Mouse (Mus musculus) spleen, adult 2 months (tissue): Measurements from ENCODE around the gene Gm21958. TPM values are rescaled to one million over a fixed set of nuclear protein-coding genes. Genes with fewer than 3 reads are reported as not detected.

Source experiments
- DNase-seq, 2 experiments: peaks; one replicate each; pipeline versions ENCODE4 v3.0.0 to v3.0.0-alpha.2; 2012 to 2021; ENCODE audit warnings: low spot score in 2 of 2, low read depth in 1 of 2
- H3K27ac ChIP-seq: fragments of 200-500 bp; 2 replicates; pipeline ENCODE4 v1.5.1; 2012; ENCODE audit warnings: low read length, inconsistent platforms; ENCODE audit not compliant: insufficient read depth
- H3K27me3 ChIP-seq: fragments of 200-500 bp; 2 replicates; pipeline ENCODE4 v1.6.1; 2012; ENCODE audit warnings: mild to moderate bottlenecking, moderate library complexity, low read length, inconsistent platforms; ENCODE audit not compliant: control insufficient read depth, insufficient read depth
- H3K36me3 ChIP-seq: fragments of 200-500 bp; 2 replicates; pipeline ENCODE4 v1.6.1; 2012; ENCODE audit warnings: mild to moderate bottlenecking, low read length, inconsistent platforms; ENCODE audit not compliant: control insufficient read depth, insufficient read depth
- H3K4me1 ChIP-seq: fragments of 200-500 bp; 2 replicates; pipeline ENCODE4 v1.6.1; 2011; ENCODE audit warnings: inconsistent platforms; ENCODE audit not compliant: control insufficient read depth, insufficient read depth, insufficient read length
- H3K4me3 ChIP-seq: fragments of 200-500 bp; 2 replicates; pipeline ENCODE4 v1.5.1; 2011; ENCODE audit warnings: mild to moderate bottlenecking, inconsistent platforms; ENCODE audit not compliant: insufficient read depth, insufficient read length; ENCODE audit errors: extremely low read depth
- CTCF ChIP-seq: fragments of 200-500 bp; IDR thresholded peaks from 2 replicates; pipeline ENCODE4 v1.5.1; 2011; ENCODE audit warnings: mild to moderate bottlenecking, inconsistent platforms; ENCODE audit not compliant: insufficient read depth, insufficient read length, insufficient replicate concordance; ENCODE audit errors: extremely low read depth
- POLR2A ChIP-seq: fragments of 200-500 bp; IDR thresholded peaks from 2 replicates; pipeline ENCODE4 v1.6.1; 2011; ENCODE audit warnings: low read depth, low read length, inconsistent platforms
- WGBS: fragments of 180-500 bp; shearing (Covaris S2); methylation state at CpG from one replicate; pipeline ENCODE4 v1.1.7; 2018; 5-methylcytosine and 5-hydroxymethylcytosine counted together
- polyA plus RNA-seq: library from polyadenylated mRNA; depleted of rRNA; stranded (reverse); fragments of >200 nt; gene quantifications from 2 replicates; pipeline ENCODE4 v1.2.3, GENCODE M21; 2012

Gm21958 gene
- polyA plus RNA-seq, 1 experiment, result not detected

DNA sequence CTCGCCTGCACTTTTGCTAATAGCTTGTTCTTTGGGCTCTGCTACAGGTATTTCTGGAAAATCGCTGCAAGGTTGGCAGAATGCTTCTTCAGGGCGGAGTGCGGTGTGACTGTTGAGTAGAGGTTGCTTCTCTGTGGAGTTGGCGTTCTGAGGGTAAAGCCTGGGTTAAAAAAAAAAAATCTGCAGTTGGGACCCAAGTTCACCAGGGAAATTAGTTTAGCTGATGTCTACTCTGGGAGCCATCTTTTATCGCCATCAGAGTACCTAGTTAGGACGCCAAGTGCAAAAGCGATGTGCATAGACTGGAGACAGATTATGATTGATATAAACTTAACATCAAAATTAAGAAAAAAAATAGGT, 21.1 kb downstream of the Gm21958 start:
- WGBS, result under 1% methylated on average over 8 of the region's 8 CpGs
- TF ChIP-seq CTCF (no peak), POLR2A (no peak)
- no peak for DNase-seq
- no peaks in the 10 kb centered on the region for H3K27me3 ChIP-seq
- H3K27ac ChIP-seq, result peak overlapping the region; percentile 93
- peak overlapping the region; percentile 94 for H3K4me3 ChIP-seq
- no peaks in the 10 kb centered on the region for H3K4me1 ChIP-seq
- peaks cover 12% of the 10 kb centered on the region for H3K36me3 ChIP-seq

- Histone ChIP-seq H3K4me1 (no peaks in the 10 kb centered on the region), H3K4me3 (peak within 1 kb of the TSS; percentile 94), H3K36me3 (peaks cover 10% of the 10 kb centered on the region), H3K27me3 (no peaks in the 10 kb centered on the region), H3K27ac (peak within 1 kb of the TSS; percentile 93)
- peak; percentile 22; the same call in 1 of the 2 replicates for TF ChIP-seq POLR2A
- no peak for TF ChIP-seq CTCF
- DNase-seq, result peak; percentile 90 to 91
- 1% methylated on average over 65 of the region's 65 CpGs for WGBS
These were observed 21.7 kb downstream of the Gm21958 start, which contains the start of gene Supt20 for GRCm38 (mm10) chr3:54692202-54693055. Gene Supt20 (plus strand): TSS chr3:54692807.

DNA sequence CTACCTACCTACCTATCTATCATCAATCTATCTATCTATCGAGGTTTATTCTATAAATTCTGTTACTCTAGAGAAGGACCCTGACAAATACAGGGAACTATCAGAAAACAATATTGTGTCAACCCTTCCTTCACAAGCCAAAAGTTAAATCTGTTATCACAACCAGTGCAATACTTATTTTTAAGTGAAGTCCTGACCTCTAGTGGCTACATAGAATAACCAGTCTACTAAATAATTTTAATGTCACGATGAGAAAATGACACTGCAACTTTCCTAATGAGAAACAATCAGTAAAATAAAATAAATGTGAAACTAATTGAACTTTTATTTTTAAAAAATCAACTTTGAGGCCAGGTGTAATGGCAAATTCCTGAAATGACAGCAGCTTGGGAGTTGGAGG, 25.1 kb downstream of the Gm21958 start:
- Histone ChIP-seq H3K4me3 (no peak overlapping the region), H3K4me1 (no peaks in the 10 kb centered on the region), H3K27ac (no peak overlapping the region), H3K36me3 (no peaks in the 10 kb centered on the region), H3K27me3 (no peaks in the 10 kb centered on the region)
- TF ChIP-seq CTCF (no peak), POLR2A (no peak)
- WGBS, result 26% methylated on average over 2 of the region's 2 CpGs
- no peak for DNase-seq

GRCm38 (mm10) chr3:54687245-54687644, 26.9 kb downstream of the Gm21958 start:
- no peaks in the 10 kb centered on the region for H3K27me3 ChIP-seq

DNA sequence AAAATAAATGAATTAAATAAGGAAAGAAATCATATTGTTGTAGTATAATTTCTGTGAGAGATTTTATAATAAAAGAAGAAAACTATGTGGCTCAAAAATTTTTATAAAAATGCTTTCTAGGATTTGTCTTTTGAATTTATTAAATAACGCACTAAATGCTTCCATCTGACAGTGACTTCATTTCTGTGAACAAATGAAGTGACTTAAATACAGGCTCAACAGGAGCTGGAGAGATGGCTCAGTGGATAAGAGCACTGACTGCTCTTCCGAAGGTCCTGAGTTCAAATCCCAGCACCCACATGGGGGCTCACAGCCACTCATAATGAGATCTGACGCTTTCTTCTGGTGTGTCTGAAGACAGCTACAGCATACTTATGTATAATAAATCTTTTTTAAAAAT, 29.0 kb downstream of the Gm21958 start:
- Histone ChIP-seq H3K36me3 (no peaks in the 10 kb centered on the region), H3K27me3 (no peaks in the 10 kb centered on the region), H3K4me1 (no peaks in the 10 kb centered on the region), H3K4me3 (no peak overlapping the region), H3K27ac (no peak overlapping the region)
- no peak for DNase-seq
- no peak for TF ChIP-seq POLR2A
- TF ChIP-seq CTCF, result no peak
- 93% methylated on average over 3 of the region's 3 CpGs for WGBS

More at GRCm38 (mm10) chr3:54687245-54687644, 26.9 kb downstream of the Gm21958 start:
- WGBS, result 83% methylated on average over 2 of the region's 2 CpGs
- no peak for DNase-seq
- Histone ChIP-seq H3K27ac (no peak overlapping the region), H3K36me3 (no peaks in the 10 kb centered on the region), H3K4me3 (no peak overlapping the region), H3K4me1 (no peaks in the 10 kb centered on the region)
- TF ChIP-seq CTCF (no peak), POLR2A (no peak)

- Histone ChIP-seq H3K4me3 (no peak overlapping the region), H3K27me3 (no peaks in the 10 kb centered on the region), H3K27ac (no peak overlapping the region), H3K4me1 (no peaks in the 10 kb centered on the region), H3K36me3 (no peaks in the 10 kb centered on the region)
- 46% methylated on average over 6 of the region's 6 CpGs for WGBS
- TF ChIP-seq POLR2A (no peak), CTCF (no peak)
- DNase-seq, result no peak
These were observed 32.6 kb downstream of the Gm21958 start for GRCm38 (mm10) chr3:54681310-54682204.
